Comparison of ENCODE assay signal across 9 mouse cellular contexts in the genomic region with DNA sequence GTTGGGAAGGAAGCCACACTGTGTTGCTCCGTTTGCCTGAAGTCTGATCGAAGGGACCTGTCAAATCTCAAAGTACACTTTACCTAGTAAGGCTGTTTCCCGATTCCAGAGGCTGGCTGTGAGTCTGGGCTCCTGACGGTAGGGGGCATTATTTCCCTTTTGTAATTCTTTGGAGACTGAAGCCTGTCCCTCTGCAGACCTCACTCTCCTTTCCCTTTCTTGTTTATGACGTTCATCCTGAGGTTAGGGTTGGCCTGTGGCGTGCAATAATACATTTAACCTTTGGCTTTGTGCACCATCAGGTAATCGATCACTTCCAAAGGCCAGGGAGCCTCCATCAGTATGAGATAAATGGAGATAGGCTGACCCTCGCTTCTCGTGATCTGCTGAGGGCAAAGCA. TPM values are rescaled to one million over a fixed set of nuclear protein-coding genes. Genes with fewer than 3 reads are reported as not detected.
DNase-seq lines count a peak whose midpoint lies in the region; TF ChIP-seq lines count a peak whose summit lies in the region.
"Had no signal": no experiment of that assay in that cellular context is flagged by ENCODE, and none has a peak within 500 bp of the region (broad histone marks: within the 10 kb centered on the region; RNA-seq: fewer than 3 reads in every experiment).

No protein-coding gene starts in this region.

- 0 out of 2 replicates have a peak overlapping the region, but pooled peaks have one; percentile 31 for H3K9ac ChIP-seq in liver, adult 2 months (ENCODE audit: low read depth, low read length)
- H3K9ac ChIP-seq: embryonic facial prominence, embryonic 13.5 days had no signal

- peak overlapping the region; percentile 17; the same call in 1 of the 2 replicates for H3K4me3 ChIP-seq in gastrocnemius, adult 2 months
- H3K4me3 ChIP-seq in liver, adult 2 months (ENCODE audit: insufficient read depth, low read depth, low read length), result peak overlapping the region; percentile 25; the same call in 1 of the 2 replicates
- H3K4me3 ChIP-seq in olfactory bulb, adult 2 months (ENCODE audit: insufficient read depth, low read depth, low read length), result no peak overlapping the region
- H3K4me3 ChIP-seq: embryonic facial prominence, embryonic 13.5 days had no signal

- peaks cover 7% of the 10 kb centered on the region for H3K4me1 ChIP-seq in liver, adult 2 months (ENCODE audit: control insufficient read depth, insufficient read depth, low read length)
- H3K4me1 ChIP-seq in olfactory bulb, adult 2 months (ENCODE audit: control insufficient read depth, insufficient read depth, low read length), result no peaks in the 10 kb centered on the region
- H3K4me1 ChIP-seq: embryonic facial prominence, embryonic 13.5 days had no signal

- no peaks in the 10 kb centered on the region for H3K79me2 ChIP-seq in liver, adult 2 months (ENCODE audit: control insufficient read depth, insufficient read depth, low read length)

- DNase-seq in 3T3-L1 (ENCODE audit: low read depth, low spot score), result peak; percentile 82
- DNase-seq in R1 (ENCODE audit: low read depth, low spot score), result peak; percentile 61
- DNase-seq in cerebellum, postnatal 25 days, result peak; percentile 84
- peak; percentile 48 for DNase-seq in gastrocnemius, adult 2 months
- peak; percentile 54 for DNase-seq in kidney, postnatal 10 days
- DNase-seq in liver, adult 2 months (ENCODE audit: extremely low read depth, low read depth, low spot score), result peak; percentile 78
- DNase-seq in spleen, postnatal 4 days (ENCODE audit: low spot score in 2 of 2), result no peak

- H3K27ac ChIP-seq in gastrocnemius, adult 2 months, result no peak overlapping the region
- no peak overlapping the region for H3K27ac ChIP-seq in liver, adult 2 months (replicated peaks; ENCODE audit: insufficient read depth, low read depth, low read length)
- H3K27ac ChIP-seq in olfactory bulb, adult 2 months (ENCODE audit: insufficient read depth, low read depth, low read length), result no peak overlapping the region
- H3K27ac ChIP-seq: embryonic facial prominence, embryonic 13.5 days had no signal

- 3% methylated on average over 9 of the region's 9 CpGs for WGBS in liver, adult 2 months
- 30% methylated on average over 9 of the region's 9 CpGs for WGBS in olfactory bulb, adult 2 months

- TF ChIP-seq CTCF in gastrocnemius, adult 2 months (IDR thresholded peaks at IDR 0.05), result peak; percentile 88
- peak; percentile 70 for TF ChIP-seq CTCF in liver, adult 2 months (IDR thresholded peaks at IDR 0.05; ENCODE audit: low read depth, low read length)
- TF ChIP-seq CTCF in olfactory bulb, adult 2 months (IDR thresholded peaks at IDR 0.05; ENCODE audit: insufficient read depth, low read depth, low read length), result 0 out of 2 replicates have a peak, but pooled peaks have one; percentile 38

- TF ChIP-seq POLR2A in liver, adult 2 months (IDR thresholded peaks at IDR 0.05; ENCODE audit: extremely low read depth, insufficient read depth, low read length), result no peak
- no peak for TF ChIP-seq POLR2A in olfactory bulb, adult 2 months (IDR thresholded peaks at IDR 0.05; ENCODE audit: insufficient read depth, low read depth, low read length)

- intact Hi-C loops in gastrocnemius, adult 2 months (cut with DNase I), result loop anchor here (1.0 to 10.0 kb wide), 2 partner anchors 541 to 602 kb away; a partner anchor contains a TSS

- H3K27me3 ChIP-seq in liver, adult 2 months (ENCODE audit: control insufficient read depth, insufficient read depth, low read length), result no peaks in the 10 kb centered on the region
- H3K27me3 ChIP-seq: embryonic facial prominence, embryonic 13.5 days had no signal

- H3K36me3 ChIP-seq in liver, adult 2 months (ENCODE audit: control insufficient read depth, insufficient read depth, low read length), result no peaks in the 10 kb centered on the region
- H3K36me3 ChIP-seq: embryonic facial prominence, embryonic 13.5 days had no signal

RNA-seq across cellular contexts. Expression of a gene that starts 48.8 kb away (rescaled TPM):
- total RNA-seq in gastrocnemius, adult 2 months (2021), result 10 to 100 TPM; 16.6 to 18.2 TPM
- total RNA-seq in liver, adult 2 months (2014; rRNA removed), result 3.5 and 4.4 TPM in 2 replicates
- polyA plus RNA-seq in liver, adult 2 months (2012; rRNA removed), result 4.3 and 5.1 TPM in 2 replicates
- polyA plus RNA-seq in olfactory bulb, adult 2 months (2012; ENCODE audit: insufficient read depth, insufficient read length, low replicate concordance, missing spikeins), result 94.2 TPM in 1 of 2 replicates, not detected in the other

Comparison
In these comparisons a context has a peak if more than half of its experiments do, and no peak if none do; other contexts are left out.
1. DNase-seq: peak in 3T3-L1 (single experiment), R1 (single experiment), cerebellum, postnatal 25 days (2 of 2), gastrocnemius, adult 2 months (single experiment), kidney, postnatal 10 days (single experiment) and liver, adult 2 months (single experiment); none in spleen, postnatal 4 days (0 of 2).
2. CTCF ChIP-seq: peak in every context shown above with its lines; median percentile 88 in gastrocnemius, adult 2 months; 70 in liver, adult 2 months; 38 in olfactory bulb, adult 2 months.